Mouse (Mus musculus) bone marrow, adult 2 months (tissue): ENCODE results near the gene Mob1b.

ENCODE experiments used
- CTCF ChIP-seq: fragments of 200-500 bp; IDR thresholded peaks from 2 replicates; pipeline ENCODE4 v1.5.1; 2011; ENCODE audit warnings: low read length, control low read depth; ENCODE audit not compliant: control insufficient read depth, insufficient read depth
- POLR2A ChIP-seq: fragments of 200-500 bp; IDR thresholded peaks from 2 replicates; pipeline ENCODE4 v1.6.1; 2011; ENCODE audit warnings: low read depth, mild to moderate bottlenecking, control low read depth, low read length, borderline replicate concordance; ENCODE audit not compliant: control insufficient read depth

- no peak for TF ChIP-seq CTCF
- TF ChIP-seq POLR2A: no peak
Observed at GRCm38 (mm10) chr5:88685306-88685705, 35.3 kb upstream of the Mob1b start.
